Mouse (Mus musculus) layer of hippocampus, adult 11-12 months (tissue): Measurements from ENCODE around the gene Foxl1.

Experiments
- DNase-seq: peaks from one replicate; pipeline ENCODE4 v3.0.0; 2022; ENCODE audit warnings: low spot score

Gene Foxl1

GRCm38 (mm10) chr8:121093496-121093895 is 34.2 kb upstream of the Foxl1 start:
- DNase-seq = no peak

GRCm38 (mm10) chr8:121104049-121104818 is 23.5 kb upstream of the Foxl1 start:
- DNase-seq = peak; percentile 74

- peak; percentile 98 for DNase-seq
Measured at GRCm38 (mm10) chr8:121107668-121108656, 19.8 kb upstream of the Foxl1 start, which contains the start of gene Mthfsd. Gene Mthfsd (minus strand): TSS chr8:121108392.

- no peak for DNase-seq
Measured at GRCm38 (mm10) chr8:121108657-121109056, 19.1 kb upstream of the Foxl1 start.

- no peak for DNase-seq
Measured at GRCm38 (mm10) chr8:121111145-121111907, 16.4 kb upstream of the Foxl1 start.

- peak; percentile 95 for DNase-seq
Measured at GRCm38 (mm10) chr8:121113261-121113660, 14.5 kb upstream of the Foxl1 start.

- DNase-seq = no peak
Measured at GRCm38 (mm10) chr8:121115136-121115535, 12.6 kb upstream of the Foxl1 start.

GRCm38 (mm10) chr8:121115948-121116347 is 11.8 kb upstream of the Foxl1 start, which contains the start of gene Foxc2:
Gene Foxc2 (plus strand): TSS chr8:121116171.
- peak; percentile 56 for DNase-seq

GRCm38 (mm10) chr8:121116591-121117185 is 11.1 kb upstream of the Foxl1 start:
- DNase-seq = no peak

- no peak for DNase-seq
Measured at GRCm38 (mm10) chr8:121117186-121117651, 10.5 kb upstream of the Foxl1 start.

- DNase-seq = no peak
Measured at GRCm38 (mm10) chr8:121117906-121118305, 9.8 kb upstream of the Foxl1 start.

- DNase-seq = no peak
Measured at GRCm38 (mm10) chr8:121118634-121119420, 8.9 kb upstream of the Foxl1 start.

- no peak for DNase-seq
Measured at GRCm38 (mm10) chr8:121119635-121120455, 7.9 kb upstream of the Foxl1 start.

GRCm38 (mm10) chr8:121120456-121121419 is 7.0 kb upstream of the Foxl1 start:
- no peak for DNase-seq

GRCm38 (mm10) chr8:121121704-121122103 is 6.0 kb upstream of the Foxl1 start:
- DNase-seq = no peak

- DNase-seq = no peak
Measured at GRCm38 (mm10) chr8:121122368-121122767, 5.4 kb upstream of the Foxl1 start.

GRCm38 (mm10) chr8:121123113-121123512 is 4.6 kb upstream of the Foxl1 start:
- no peak for DNase-seq

GRCm38 (mm10) chr8:121124547-121125239 is 3.0 kb upstream of the Foxl1 start:
- DNase-seq = no peak
